Mouse (Mus musculus) E14TG2a.4 (cell line): ENCODE measurements around the gene Drosha.

Experiments
- CTCF ChIP-seq: conservative IDR thresholded peaks from 2 replicates; pipeline ENCODE4 v1.5.1; 2014; ENCODE audit warnings: low read length
- NANOG ChIP-seq: IDR thresholded peaks from 2 replicates; pipeline ENCODE4 v1.6.1; 2014; ENCODE audit warnings: borderline replicate concordance, low read length, mixed read lengths

GRCm38 (mm10) chr15:12887206-12887605 is 62.6 kb downstream of the Drosha start:
- no peak for TF ChIP-seq CTCF
- no peak for TF ChIP-seq NANOG
